Mouse (Mus musculus) right cerebral cortex, postnatal 10 days (tissue): Measurements from ENCODE around the gene Obsl1.

ENCODE experiments used
- DNase-seq, 2 experiments: peaks; one replicate each; pipeline ENCODE4 v3.0.0; 2021; ENCODE audit warnings: low spot score in 2 of 2

Gene Obsl1

DNA sequence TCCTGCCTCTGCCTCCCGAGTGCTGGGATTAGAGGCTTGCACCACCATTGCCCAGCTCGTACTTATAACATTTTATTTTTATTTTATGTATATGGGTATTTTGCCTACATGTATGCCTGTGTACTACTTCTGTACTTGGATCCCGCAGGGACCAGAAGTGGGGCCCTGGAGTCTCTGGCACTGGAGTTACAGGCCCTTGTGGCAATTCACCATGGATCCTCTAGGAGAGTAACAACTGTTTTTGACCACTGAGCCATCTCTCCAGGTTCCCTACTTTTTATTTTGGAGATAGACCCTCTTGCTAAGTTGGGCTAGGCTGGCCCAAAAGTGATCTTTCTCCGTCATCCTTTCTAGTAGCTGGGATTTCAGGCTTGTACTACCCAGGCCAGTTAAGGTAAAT is 12.2 kb upstream of the Obsl1 start:
- DNase-seq = no peak

DNA sequence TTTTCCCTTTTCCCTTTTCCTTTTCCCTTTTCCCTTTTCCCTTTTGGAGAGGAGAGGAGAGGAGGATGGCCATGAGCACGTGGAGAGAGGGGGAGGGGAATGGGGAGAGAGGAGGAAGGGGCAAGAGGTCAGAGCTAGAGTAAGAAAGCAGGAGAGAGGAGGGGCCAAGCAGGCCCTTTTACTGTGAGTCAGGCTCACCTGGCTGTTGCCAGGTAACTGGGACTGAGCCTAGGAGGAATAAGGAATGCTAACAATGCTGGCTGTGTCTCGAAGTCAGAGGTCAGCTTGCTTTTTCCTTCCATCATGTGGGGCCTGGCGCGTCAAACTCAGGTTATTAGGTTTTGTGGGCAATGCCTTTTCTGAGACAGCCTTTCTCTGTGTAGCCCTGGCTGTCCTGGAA is 11.7 kb upstream of the Obsl1 start:
- no peak for DNase-seq

GRCm38 (mm10) chr1:75516703-75517380 is 10.6 kb upstream of the Obsl1 start:
- DNase-seq = no peak

DNA sequence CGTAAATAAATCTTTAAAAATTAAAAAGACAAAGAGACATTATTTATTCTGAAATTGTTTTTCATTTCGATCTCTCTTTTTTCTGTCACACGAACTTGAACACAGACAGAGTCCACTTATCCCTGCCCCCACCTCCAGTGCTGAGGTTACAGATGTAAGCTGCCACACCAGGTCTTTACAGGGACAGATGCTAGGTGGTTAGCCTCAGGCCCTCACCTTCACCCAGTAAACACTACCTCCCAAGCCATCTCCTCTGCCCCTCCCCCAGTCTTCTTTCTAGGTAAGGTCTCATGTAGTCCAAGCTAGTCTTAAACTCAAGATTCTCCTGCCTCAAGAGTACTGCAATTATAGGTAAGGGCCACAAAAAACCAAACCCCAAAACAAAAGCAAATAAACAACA is 6.3 kb upstream of the Obsl1 start:
- no peak for DNase-seq

DNA sequence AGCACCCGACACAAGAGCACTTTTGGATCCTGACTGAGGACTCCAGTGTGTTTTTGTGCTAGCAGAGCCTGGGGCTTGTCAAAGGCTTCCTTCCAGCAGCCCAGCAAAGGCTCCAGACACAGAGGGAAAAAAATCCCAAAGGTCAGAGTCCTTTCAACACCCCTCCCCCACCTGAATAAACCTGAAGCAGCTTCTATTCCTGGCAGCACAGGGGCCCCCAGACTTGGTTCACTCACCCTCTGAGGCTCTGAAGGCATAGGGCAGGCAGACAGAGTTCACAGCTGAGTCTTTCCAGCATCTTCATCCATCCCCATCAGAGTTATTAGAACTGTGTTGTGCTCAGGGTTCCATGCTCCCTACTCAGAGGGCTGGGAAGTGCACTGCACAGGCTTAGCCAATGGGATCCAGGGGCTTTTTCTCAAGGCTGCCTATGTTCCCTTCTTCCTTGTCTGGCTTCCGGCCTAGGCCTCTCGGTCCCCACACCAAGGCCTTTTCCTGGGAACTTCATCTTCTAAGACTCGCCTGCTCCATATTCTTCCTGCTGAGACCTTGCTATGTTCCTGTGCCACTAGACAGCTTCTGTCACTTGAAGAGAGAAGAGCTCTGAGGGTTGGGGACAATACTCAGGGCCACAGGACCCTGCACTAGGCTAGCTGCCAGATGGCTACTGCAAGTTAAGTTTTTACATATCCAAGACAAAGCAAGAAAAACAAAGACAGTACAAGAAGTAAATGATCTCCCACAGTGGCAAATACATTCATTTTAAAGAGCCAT is 5.4 kb upstream of the Obsl1 start:
- DNase-seq = no peak

- DNase-seq = no peak
Measured at GRCm38 (mm10) chr1:75510154-75510553, 3.9 kb upstream of the Obsl1 start.

- no peak for DNase-seq
Measured at GRCm38 (mm10) chr1:75509586-75509985, 3.3 kb upstream of the Obsl1 start.

DNA sequence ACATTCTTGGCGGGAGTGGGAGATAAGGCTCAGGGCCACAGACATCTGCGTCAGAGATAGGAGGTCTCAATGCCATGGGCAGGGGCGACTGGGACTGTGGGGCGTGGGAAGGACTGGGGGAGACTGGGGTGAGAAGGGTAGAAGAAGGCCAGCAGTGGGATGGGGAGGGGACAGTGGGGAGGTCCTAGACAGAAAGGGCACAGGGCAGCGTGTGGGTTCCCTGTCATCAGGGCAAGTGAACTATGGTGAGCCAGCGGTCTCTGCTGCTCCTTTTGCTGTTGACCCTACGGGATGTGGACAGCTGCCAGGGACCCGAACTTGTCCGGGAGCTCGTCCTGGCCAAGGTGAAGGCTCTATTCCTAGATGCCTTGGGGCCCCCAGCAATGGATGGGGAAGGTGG is 754 bp upstream of the Obsl1 start, which contains the start of gene Inha:
Gene Inha (plus strand): TSS at position 72 of the 400 bp plus-strand sequence.
- DNase-seq = peak in 1 of 2 experiments; percentile 47

DNA sequence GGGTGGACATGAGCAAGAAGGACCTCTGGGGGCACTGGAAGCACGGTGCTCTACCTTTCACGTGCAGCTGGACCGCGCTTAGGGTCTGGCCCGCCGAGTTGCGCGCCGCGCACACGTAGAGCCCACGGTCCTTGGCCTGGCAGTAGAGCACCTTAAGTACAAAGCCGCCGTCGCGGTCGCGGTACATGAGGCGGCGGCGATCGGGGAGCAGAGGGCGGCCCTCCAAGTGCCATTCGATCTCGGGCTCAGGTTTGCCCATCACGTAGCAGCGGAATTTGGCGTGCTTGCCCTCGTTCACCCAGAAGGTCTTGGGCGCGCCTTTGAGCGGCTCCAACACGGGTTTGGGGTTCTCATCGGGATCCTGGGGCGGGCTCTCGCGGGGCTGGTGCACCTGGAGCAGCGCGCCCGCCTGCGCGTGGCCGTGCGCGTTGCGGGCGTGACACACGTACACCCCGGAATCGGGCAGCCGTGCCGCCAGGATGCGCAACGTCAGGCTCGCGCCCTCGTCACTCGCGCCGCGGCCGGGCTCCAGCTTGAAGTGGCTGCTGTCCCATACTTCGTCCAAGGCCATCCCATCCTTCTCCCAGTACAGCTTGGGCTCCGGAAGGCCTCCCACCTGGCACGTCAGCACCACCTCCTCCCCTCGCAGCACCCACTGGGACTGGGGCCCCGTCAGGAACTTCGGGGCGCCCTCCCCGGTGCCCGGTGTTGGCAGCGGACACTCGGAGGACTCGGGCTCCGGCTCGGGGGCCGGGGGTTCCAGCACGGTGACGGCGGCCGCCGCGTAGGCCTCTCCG is 895 bp downstream of the Obsl1 start:
- DNase-seq = peak; percentile 87 to 90

GRCm38 (mm10) chr1:75504256-75505045 is 1.8 kb downstream of the Obsl1 start:
- peak in 1 of 2 experiments; percentile 48 for DNase-seq

GRCm38 (mm10) chr1:75503651-75503980 is 2.6 kb downstream of the Obsl1 start:
- DNase-seq = peak in 1 of 2 experiments; percentile 33

GRCm38 (mm10) chr1:75502945-75503650 is 3.2 kb downstream of the Obsl1 start:
- no peak for DNase-seq

DNA sequence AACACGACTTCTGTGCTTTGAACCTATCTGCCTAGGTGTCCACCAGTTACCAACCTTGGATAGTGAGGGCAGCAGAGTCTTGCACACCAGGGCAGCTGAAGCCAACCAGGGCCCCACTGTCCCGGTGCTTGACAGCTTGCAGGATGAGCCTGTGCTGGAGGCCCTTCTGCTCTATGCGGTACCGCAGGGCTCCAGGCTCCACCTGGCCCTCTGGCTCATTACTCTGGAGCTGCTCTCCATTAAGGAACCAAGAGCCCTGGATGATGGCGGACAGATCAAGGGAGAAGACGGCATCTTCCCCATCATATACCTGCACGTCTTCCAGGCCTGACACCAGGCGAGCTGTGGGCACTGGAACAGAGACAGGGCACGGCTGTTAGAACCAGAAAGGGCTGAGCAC is 4.3 kb downstream of the Obsl1 start:
- no peak for DNase-seq

- no peak for DNase-seq
Measured at GRCm38 (mm10) chr1:75499441-75499840, 6.8 kb downstream of the Obsl1 start.

DNA sequence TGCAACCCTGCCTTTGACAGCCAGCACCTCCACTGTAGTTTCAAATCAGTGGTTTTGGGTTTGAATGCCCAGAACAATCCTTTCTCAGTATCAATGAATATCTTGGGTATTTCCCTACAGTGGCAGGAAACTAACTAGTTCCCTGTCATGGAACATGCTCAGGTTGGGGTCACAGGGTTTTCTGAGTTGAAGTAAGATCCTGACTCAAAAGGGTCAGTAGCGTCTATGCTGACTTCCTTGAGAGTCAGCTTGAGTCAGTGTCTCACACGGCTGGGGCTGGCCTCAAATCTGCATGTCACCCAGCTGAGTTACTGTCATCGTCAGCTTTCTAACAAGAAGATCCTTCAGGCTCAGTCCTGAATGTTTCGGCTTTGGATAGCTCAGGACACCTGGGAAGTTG is 7.4 kb downstream of the Obsl1 start:
- no peak for DNase-seq

- DNase-seq = peak in 1 of 2 experiments; percentile 46
Measured at GRCm38 (mm10) chr1:75494878-75495548, 11.2 kb downstream of the Obsl1 start.

GRCm38 (mm10) chr1:75492579-75493170 is 13.6 kb downstream of the Obsl1 start:
- no peak for DNase-seq

GRCm38 (mm10) chr1:75490785-75491551 is 15.3 kb downstream of the Obsl1 start:
- no peak for DNase-seq
